Mouse (Mus musculus): ENCODE results near the gene Anapc2. TPM values are rescaled to one million over a fixed set of nuclear protein-coding genes. Genes with fewer than 3 reads are reported as not detected.

Anapc2 gene
- polyA plus RNA-seq, 1 experiment from 2014 or later, result 152 TPM

DNA sequence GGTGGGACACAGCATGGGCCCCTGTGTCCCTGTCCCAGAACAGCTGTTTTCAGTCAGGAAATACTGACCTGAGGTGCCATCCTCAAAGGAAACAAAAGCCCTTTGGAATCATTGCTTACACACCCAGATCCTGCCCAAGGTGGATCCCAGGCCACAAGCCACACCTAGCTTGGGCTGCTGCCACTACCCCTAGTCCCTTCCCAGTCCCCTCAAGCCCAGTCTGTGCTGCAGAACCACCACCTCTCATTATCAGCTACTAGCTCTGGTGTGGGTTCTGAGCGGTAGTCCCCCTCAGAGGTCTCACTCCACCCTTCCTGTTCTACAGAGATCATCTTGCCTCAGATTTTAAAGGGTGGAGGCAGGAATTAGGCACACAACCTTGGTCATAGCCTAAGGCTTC, 14.0 kb downstream of the Anapc2 start:
- peaks cover 47% of the 10 kb centered on the region for H3K36me3 ChIP-seq
- H3K4me1 ChIP-seq, result peaks cover 5% of the 10 kb centered on the region
- H3K27me3 ChIP-seq, result peaks cover 44% of the 10 kb centered on the region
- no peaks in the 10 kb centered on the region for H3K9me3 ChIP-seq (replicated peaks)
- ATAC-seq (ENCODE audit: low FRiP score), result no peak
- 75% methylated on average over 1 of the region's 1 CpGs for WGBS
- H3K4me2 ChIP-seq (replicated peaks), result no peak overlapping the region
- no peak overlapping the region for H3K9ac ChIP-seq
- no peak overlapping the region for H3K4me3 ChIP-seq
- no peak overlapping the region for H3K27ac ChIP-seq

DNA sequence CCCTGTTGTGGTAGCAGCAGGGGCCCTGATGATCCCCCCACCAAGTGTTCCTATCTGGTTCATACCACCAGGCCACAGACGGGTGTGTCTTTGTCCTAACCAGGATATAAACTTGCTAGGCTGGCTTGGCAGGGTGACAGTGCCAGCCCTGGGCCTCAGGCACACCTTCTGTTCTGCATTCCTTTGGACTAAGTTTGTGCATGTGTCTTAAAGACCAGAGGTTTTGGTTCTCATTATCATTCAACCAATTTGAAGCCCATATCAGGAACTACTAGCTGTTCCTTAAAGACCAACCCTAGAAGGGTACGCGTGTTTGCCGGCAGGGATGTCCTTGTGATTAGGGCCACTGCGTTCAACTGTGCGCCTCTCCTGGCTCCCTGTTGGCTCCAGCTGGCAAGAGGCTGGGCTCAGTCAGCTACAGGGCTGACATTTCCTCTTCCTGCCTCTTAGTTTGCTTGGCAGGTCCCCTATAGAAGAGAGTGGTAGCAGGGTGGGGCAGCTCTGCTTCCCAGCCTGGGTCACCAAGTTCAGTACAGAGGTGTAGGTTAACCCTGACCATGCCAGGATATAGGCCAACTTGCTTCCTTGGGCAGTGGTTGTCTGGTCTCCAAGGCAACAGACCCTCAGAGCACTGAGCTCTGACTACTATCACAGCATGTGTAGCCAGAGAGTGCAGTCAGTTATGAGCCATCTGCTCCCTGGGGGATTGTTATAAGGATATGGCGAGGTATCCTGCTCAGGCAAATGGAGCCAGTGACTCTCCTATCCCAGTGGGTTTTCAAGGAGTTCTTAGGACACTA, 14.8 kb downstream of the Anapc2 start:
- H3K4me1 ChIP-seq, result peaks cover 9% of the 10 kb centered on the region
- no peak overlapping the region for H3K9ac ChIP-seq
- H3K36me3 ChIP-seq, result peaks cover 42% of the 10 kb centered on the region
- no peak overlapping the region for H3K4me2 ChIP-seq (replicated peaks)
- no peak for ATAC-seq (ENCODE audit: low FRiP score)
- 55% methylated on average over 7 of the region's 7 CpGs for WGBS
- H3K27ac ChIP-seq, result no peak overlapping the region
- H3K27me3 ChIP-seq, result peaks cover 51% of the 10 kb centered on the region
- no peaks in the 10 kb centered on the region for H3K9me3 ChIP-seq (replicated peaks)
- no peak overlapping the region for H3K4me3 ChIP-seq

DNA sequence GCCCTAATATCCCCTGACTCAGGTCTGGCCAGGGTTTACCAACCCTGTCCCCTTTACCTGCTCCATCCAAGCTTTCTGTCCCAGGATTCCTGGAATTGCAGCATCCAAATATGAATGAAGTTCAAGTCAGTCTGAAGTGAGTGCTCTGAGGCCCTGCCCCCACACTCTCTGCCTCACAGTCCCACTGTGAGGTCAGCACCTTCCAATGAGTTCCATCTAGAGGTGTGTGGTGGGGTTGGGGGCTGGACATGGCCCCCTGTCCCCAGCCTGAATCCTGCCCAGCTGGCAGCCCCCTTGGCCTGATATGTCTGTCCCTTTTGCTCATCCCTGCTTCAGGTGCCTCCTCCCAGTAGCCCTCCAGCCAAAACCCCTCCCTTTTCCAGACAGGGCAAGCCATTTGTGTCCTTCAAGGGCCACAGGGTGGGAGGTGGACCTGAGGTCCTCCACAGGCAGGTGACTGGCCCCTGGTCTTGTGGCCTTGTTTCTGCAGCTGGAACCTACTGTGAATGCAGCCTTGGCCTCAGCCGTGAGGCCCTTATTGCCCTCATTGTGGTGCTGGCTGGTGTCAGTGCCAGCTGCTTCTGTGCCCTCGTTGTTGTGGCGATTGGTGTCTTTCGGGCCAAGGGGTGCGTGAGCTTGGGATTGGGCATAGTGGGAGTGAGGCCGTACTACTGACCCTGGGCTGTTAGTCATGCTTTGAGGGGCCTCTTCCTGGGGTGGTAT, 15.8 kb downstream of the Anapc2 start, which contains the start of gene Tmem210:
TSS of gene Tmem210 (plus strand) at position 219 of the 723 bp plus-strand sequence.
- Histone ChIP-seq H3K9ac (no peak within 1 kb of the TSS), H3K27ac (no peak within 1 kb of the TSS), H3K4me2 (replicated peaks) (no peak within 1 kb of the TSS), H3K36me3 (peaks cover 33% of the 10 kb centered on the region), H3K4me1 (peaks cover 16% of the 10 kb centered on the region), H3K4me3 (no peak within 1 kb of the TSS), H3K27me3 (peaks cover 62% of the 10 kb centered on the region), H3K9me3 (replicated peaks) (no peaks in the 10 kb centered on the region)
- no peak for ATAC-seq (ENCODE audit: low FRiP score)
- WGBS, result 89% methylated on average over 6 of the region's 6 CpGs

DNA sequence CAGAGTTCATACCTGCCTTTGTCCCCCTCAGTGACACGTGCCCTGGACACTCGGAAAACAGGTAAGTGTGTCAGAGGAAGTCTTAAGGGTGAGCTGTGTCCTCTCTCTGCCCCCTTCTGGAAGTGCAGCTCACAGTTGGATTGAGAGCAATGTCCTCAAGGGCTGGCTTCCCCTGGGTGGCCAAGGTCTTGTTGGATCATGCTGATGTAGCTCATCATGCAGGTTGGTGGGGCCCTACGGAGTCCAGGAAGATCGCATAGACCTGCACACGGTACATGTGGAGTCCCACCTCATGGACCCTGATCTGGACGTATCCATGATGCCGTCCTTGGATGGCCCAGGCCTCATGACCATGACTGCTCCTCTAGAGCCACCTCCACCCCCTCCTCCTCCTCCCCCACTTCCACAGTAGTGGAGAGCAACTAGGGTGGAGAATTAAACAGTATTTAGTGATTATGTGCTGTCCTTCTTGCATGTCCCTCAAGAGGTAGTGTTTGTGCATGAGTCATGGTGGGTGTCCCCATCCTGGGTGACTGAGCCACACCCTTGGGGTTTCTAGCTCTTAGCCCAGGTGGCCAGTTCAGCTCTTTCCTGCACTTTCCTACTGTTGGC, 16.6 kb downstream of the Anapc2 start:
- no peak overlapping the region for H3K9ac ChIP-seq
- no peak overlapping the region for H3K27ac ChIP-seq
- peaks cover 26% of the 10 kb centered on the region for H3K36me3 ChIP-seq
- peaks cover 16% of the 10 kb centered on the region for H3K4me1 ChIP-seq
- WGBS, result 81% methylated on average over 7 of the region's 7 CpGs
- H3K4me2 ChIP-seq (replicated peaks), result no peak overlapping the region
- ATAC-seq (ENCODE audit: low FRiP score), result no peak
- H3K9me3 ChIP-seq (replicated peaks), result no peaks in the 10 kb centered on the region
- H3K27me3 ChIP-seq, result peaks cover 69% of the 10 kb centered on the region
- no peak overlapping the region for H3K4me3 ChIP-seq

DNA sequence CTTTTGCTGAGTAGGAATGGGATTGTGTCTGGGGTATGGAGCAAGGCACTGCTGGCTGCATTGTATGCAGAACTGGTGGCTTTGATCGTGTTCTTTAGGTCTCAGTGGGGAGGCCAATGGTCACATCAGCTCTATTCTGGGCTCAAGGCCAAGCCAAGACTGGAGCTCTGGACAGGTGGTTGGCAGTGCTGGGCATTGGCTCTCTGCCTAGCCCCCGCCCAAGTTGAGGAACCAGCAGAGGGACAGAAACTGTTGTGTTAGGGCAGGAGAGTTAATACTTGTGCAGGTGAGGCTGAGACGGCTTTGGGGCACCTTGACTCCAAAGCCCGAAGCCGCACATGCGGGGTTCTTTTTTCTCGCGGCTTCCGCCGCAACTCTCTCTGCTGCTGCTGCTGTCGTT, 17.4 kb downstream of the Anapc2 start, which contains the start of gene Lrrc26:
TSS of gene Lrrc26 (plus strand) at position 265 of the 400 bp plus-strand sequence.
- peak within 1 kb of the TSS; percentile 40 for H3K4me2 ChIP-seq (replicated peaks)

DNA sequence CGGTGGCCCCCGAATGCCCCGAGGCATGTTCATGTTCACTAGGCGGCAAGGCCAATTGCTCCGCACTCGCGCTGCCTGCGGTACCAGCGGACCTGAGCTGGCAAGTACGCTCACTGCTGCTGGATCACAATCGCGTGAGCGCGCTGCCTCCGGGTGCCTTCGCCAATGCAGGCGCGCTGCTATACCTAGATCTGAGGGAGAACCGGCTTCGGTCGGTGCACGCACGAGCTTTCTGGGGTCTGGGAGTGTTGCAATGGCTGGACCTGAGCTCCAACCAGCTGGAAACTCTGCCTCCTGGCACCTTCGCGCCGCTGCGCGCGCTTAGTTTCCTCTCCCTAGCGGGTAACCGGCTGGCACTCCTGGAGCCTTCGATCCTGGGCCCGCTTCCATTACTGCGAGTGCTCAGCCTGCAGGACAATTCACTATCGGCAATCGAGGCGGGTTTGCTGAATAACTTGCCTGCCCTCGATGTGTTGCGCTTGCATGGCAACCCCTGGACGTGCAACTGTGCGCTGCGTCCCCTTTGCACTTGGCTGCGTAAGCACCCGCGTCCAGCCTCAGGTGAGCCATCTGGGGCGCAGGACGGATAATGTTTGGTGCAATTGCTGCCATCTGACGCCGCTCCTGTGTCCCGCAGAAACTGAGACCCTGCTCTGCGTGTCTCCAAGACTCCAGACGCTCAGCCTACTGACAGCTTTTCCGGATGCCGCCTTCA, 18.0 kb downstream of the Anapc2 start:
- peak overlapping the region; percentile 8; the same call in 1 of the 2 replicates for H3K9ac ChIP-seq
- H3K9me3 ChIP-seq (replicated peaks), result no peaks in the 10 kb centered on the region
- H3K27ac ChIP-seq, result no peak overlapping the region
- H3K4me3 ChIP-seq, result peak overlapping the region; percentile 17
- peaks cover 16% of the 10 kb centered on the region for H3K4me1 ChIP-seq
- peaks cover 12% of the 10 kb centered on the region for H3K36me3 ChIP-seq
- WGBS, result 2% methylated on average over 54 of the region's 54 CpGs
- ATAC-seq (ENCODE audit: low FRiP score), result no peak
- H3K27me3 ChIP-seq, result peaks cover 84% of the 10 kb centered on the region
- H3K4me2 ChIP-seq (replicated peaks), result peak overlapping the region; percentile 40

More for the DNA sequence above, 17.4 kb downstream of the Anapc2 start, which contains the start of gene Lrrc26:
- H3K4me1 ChIP-seq, result peaks cover 16% of the 10 kb centered on the region
- H3K27me3 ChIP-seq, result peaks cover 78% of the 10 kb centered on the region
- WGBS, result 9% methylated on average over 11 of the region's 11 CpGs
- no peak within 1 kb of the TSS for H3K27ac ChIP-seq
- H3K9me3 ChIP-seq (replicated peaks), result no peaks in the 10 kb centered on the region
- peaks cover 18% of the 10 kb centered on the region for H3K36me3 ChIP-seq
- H3K9ac ChIP-seq, result peak within 1 kb of the TSS; percentile 8; the same call in 1 of the 2 replicates
- ATAC-seq (ENCODE audit: low FRiP score), result no peak
- H3K4me3 ChIP-seq, result peak within 1 kb of the TSS; percentile 17

DNA sequence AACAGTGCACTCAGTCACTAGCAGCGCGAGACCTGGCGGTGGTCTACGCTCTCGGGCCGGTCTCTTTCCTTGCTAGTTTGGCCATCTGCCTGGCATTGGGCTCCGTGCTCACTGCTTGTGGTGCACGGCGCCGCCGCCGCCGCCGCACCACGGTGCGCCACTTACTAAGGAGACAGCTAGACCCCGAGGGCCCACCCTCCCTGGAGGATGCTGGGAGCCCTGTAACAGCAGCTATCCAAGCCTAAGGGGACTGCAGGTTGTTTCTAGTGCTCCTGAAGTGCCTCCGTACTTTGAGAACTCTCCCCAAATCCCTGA, 18.5 kb downstream of the Anapc2 start:
- Histone ChIP-seq H3K4me3 (no peak overlapping the region; the same call in 1 of the 2 replicates), H3K27me3 (peaks cover 89% of the 10 kb centered on the region), H3K9ac (0 out of 2 replicates have a peak overlapping the region, but pooled peaks have one; percentile 8), H3K36me3 (peaks cover 7% of the 10 kb centered on the region), H3K9me3 (replicated peaks) (no peaks in the 10 kb centered on the region), H3K4me2 (replicated peaks) (peak overlapping the region; percentile 40; the same call in 1 of the 2 replicates), H3K27ac (no peak overlapping the region), H3K4me1 (peaks cover 16% of the 10 kb centered on the region)
- under 1% methylated on average over 18 of the region's 18 CpGs for WGBS
- no peak for ATAC-seq (ENCODE audit: low FRiP score)

DNA sequence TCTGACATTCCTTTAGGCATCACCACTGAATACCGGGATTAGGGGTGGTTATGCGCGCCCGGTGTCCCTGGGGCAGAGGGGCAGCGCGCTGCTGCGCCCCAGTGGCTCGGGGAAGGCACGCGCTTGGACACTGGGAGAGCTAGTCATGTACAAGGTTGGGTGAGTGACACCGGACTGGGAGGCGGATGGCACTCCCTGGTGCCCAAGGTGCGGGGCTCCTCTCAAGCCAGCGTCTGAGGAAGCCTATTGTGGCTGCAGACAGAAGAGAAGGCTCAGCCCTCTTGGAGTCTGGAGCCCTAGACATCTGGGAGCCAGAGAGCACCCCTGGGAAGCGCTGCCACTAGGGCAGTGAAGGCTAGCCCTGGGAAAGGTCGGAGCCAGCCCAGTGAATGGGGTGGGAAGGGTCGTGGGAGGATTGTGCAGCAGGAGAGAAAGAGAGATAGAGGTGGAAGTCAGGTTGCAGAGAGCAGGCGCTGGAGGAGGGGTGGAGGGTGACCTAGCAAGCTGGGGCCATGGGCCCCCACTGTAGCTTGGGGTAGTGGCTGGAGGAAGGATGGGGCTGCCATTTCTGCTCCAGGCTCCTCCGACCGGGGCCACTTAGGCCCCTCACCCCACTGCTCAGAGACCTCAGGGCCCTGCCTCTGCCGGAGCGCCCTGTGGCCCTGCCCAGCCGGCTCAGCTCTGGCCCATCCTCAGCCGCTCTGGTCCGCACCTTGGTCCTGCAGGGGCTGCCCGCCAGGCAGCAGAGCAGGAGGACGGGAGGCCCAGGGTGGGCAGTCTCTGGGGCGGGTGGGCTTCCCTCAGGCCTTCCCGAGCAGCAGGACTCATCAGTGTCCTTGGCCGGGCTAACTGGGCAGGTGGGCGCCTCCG, 19.1 kb downstream of the Anapc2 start:
- peak overlapping the region; percentile 47 for H3K4me2 ChIP-seq (replicated peaks)

DNA sequence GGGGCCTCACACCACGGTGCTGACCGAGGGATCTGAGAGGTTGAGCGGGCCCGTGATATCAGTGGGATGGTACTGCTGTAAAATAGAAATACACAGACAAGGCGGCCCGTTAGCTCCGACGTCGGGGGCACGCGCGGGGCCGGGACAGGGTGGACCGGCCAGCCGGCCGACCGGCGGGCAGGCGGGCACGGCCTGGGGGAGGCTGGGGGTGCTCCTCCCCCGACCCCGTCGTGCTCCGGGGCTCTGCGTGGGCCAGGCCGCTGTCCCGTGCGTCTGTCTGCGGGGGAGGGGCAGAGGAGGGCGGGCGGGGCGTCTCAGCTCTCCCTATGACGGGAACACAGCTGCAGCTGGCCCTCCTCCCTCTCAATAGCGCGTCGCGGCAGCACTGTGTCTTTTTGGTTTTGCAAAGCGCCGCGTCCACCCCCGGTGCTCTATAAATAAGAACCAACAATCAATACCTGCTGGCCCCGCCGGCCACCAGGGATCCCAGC, 19.8 kb downstream of the Anapc2 start:
- H3K4me3 ChIP-seq, result peak overlapping the region; percentile 31
- H3K36me3 ChIP-seq, result no peaks in the 10 kb centered on the region
- peaks cover 16% of the 10 kb centered on the region for H3K4me1 ChIP-seq
- peak; percentile 49 for ATAC-seq (ENCODE audit: low FRiP score)
- no peak overlapping the region for H3K27ac ChIP-seq
- peaks cover 99% of the 10 kb centered on the region for H3K27me3 ChIP-seq
- H3K9me3 ChIP-seq (replicated peaks), result no peaks in the 10 kb centered on the region
- 8% methylated on average over 35 of the region's 43 CpGs for WGBS
- peak overlapping the region; percentile 47 for H3K4me2 ChIP-seq (replicated peaks)
- H3K9ac ChIP-seq, result peak overlapping the region; percentile 54

More for the DNA sequence above, 19.1 kb downstream of the Anapc2 start:
- Histone ChIP-seq H3K9ac (no peak overlapping the region), H3K27ac (no peak overlapping the region), H3K4me3 (peak overlapping the region; percentile 31; the same call in 1 of the 2 replicates), H3K9me3 (replicated peaks) (no peaks in the 10 kb centered on the region), H3K27me3 (peaks cover 94% of the 10 kb centered on the region), H3K36me3 (peaks cover under 1% of the 10 kb centered on the region), H3K4me1 (peaks cover 16% of the 10 kb centered on the region)
- WGBS, result 8% methylated on average over 31 of the region's 32 CpGs
- 0 out of 2 replicates have a peak, but pooled peaks have one; percentile 12 for ATAC-seq (ENCODE audit: low FRiP score)

DNA sequence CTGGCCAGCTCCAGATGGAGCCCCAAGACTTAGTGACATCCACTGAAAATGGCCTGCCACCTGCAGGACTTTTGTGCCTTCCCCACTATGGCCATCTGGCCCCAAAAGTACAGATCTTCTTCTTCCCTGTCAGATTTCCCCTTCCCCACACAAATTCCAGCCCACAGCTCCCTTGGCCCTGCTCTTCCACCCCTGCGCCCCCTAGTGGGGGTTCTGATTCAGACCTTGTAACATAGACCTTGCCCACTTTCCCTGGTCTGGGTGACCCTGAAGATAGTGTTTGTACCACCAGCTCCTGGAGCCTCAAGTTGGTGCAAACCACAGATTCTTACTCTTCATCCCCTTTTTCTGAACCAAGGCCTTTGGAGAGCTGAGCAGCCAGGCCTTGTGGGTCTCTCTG, 20.6 kb downstream of the Anapc2 start:
- Histone ChIP-seq H3K27me3 (peaks cover 98% of the 10 kb centered on the region), H3K9ac (no peak overlapping the region), H3K36me3 (no peaks in the 10 kb centered on the region), H3K4me2 (replicated peaks) (no peak overlapping the region), H3K27ac (no peak overlapping the region), H3K9me3 (replicated peaks) (no peaks in the 10 kb centered on the region), H3K4me3 (no peak overlapping the region), H3K4me1 (peaks cover 16% of the 10 kb centered on the region)
- 0% methylated on average over 1 of the region's 1 CpGs for WGBS
- ATAC-seq (ENCODE audit: low FRiP score), result no peak

DNA sequence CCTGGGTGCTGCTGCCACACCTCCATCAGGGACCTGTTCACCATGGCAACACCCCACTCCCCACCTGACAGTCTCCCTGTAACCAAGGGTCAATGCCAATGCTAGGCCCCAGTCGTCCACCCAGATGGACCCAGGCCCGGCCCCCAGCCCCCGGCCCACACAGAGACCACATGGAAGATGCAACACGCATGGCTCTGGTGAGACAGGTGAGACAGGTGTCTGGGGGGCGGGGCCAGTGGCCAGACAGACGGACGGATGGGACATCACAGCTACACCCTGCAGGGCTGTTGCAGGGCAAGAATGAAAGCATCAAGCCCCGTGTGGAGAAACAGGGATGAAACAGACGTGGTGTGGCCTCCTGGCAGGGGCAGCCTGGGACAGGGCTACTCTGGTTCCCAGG, 21.4 kb downstream of the Anapc2 start:
- H3K36me3 ChIP-seq, result no peaks in the 10 kb centered on the region
- H3K9ac ChIP-seq, result no peak overlapping the region
- H3K27me3 ChIP-seq, result peaks cover 93% of the 10 kb centered on the region
- no peak overlapping the region for H3K4me2 ChIP-seq (replicated peaks)
- H3K4me1 ChIP-seq, result peaks cover 16% of the 10 kb centered on the region
- no peaks in the 10 kb centered on the region for H3K9me3 ChIP-seq (replicated peaks)
- no peak for ATAC-seq (ENCODE audit: low FRiP score)
- no peak overlapping the region for H3K27ac ChIP-seq
- H3K4me3 ChIP-seq, result no peak overlapping the region
- WGBS, result 80% methylated on average over 9 of the region's 9 CpGs
